Mouse (Mus musculus): ENCODE measurements around the gene Mettl21a. TPM values are rescaled to one million over a fixed set of nuclear protein-coding genes. Genes with fewer than 3 reads are reported as not detected.

Gene Mettl21a
- polyA plus RNA-seq, 1 experiment from 2014 or later: 9.2 TPM

DNA sequence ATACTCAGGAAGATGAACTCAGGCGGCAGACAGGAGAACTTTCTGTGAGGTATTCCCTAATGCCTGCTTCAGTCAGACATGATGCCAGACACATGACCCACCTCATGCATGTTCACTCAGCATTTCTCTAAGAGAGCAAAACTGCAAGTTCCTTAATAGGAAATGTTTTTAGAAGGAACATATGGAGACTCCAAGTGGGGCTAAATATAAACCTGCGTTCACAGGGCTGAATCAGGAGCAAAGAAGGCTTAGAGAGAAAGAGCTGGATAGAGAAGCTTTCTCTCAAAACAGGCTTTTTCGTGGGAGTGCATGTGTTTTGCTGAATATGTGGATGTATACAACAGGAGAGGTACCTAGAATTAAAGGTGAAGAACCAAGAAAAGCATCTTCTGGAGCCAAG, 16.2 kb upstream of the Mettl21a start:
- H3K9me3 ChIP-seq (replicated peaks): no peaks in the 10 kb centered on the region
- peaks cover 15% of the 10 kb centered on the region for H3K4me1 ChIP-seq
- no peak overlapping the region for H3K9ac ChIP-seq
- H3K4me2 ChIP-seq: no peak overlapping the region
- no peaks in the 10 kb centered on the region; the same call in 1 of the 2 replicates for H3K27me3 ChIP-seq (replicated peaks)
- no peak for ATAC-seq
- H3K36me3 ChIP-seq: no peaks in the 10 kb centered on the region
- H3K4me3 ChIP-seq: no peak overlapping the region
- 63% methylated on average over 3 of the region's 3 CpGs for WGBS (ENCODE audit: insufficient replicate concordance)
- no peak overlapping the region for H3K27ac ChIP-seq

DNA sequence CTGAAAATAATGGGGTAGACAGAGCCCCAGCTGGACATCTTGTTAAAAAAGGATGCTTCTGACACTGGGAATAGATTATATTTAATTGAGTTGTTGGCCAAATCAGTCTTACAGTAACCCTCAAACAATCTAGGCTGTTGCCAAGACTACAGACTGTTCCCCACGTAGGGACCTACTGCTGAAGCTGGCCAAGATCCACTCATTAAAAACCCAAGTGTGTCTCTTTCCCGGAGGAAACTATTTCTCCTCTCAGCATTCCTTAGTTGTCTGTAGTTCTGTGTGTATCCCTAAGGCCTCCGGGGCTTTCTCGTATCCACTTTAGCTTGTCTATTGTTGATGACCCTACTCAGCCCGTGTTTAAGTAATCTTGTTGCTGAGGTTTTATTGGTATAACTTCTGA, 14.5 kb upstream of the Mettl21a start:
- Histone ChIP-seq H3K9me3 (replicated peaks) (no peaks in the 10 kb centered on the region), H3K27me3 (replicated peaks) (no peaks in the 10 kb centered on the region; the same call in 1 of the 2 replicates), H3K36me3 (no peaks in the 10 kb centered on the region), H3K9ac (no peak overlapping the region), H3K4me3 (no peak overlapping the region), H3K27ac (no peak overlapping the region), H3K4me1 (peaks cover 12% of the 10 kb centered on the region), H3K4me2 (no peak overlapping the region)
- 70% methylated on average over 5 of the region's 5 CpGs for WGBS (ENCODE audit: insufficient replicate concordance)
- no peak for ATAC-seq

DNA sequence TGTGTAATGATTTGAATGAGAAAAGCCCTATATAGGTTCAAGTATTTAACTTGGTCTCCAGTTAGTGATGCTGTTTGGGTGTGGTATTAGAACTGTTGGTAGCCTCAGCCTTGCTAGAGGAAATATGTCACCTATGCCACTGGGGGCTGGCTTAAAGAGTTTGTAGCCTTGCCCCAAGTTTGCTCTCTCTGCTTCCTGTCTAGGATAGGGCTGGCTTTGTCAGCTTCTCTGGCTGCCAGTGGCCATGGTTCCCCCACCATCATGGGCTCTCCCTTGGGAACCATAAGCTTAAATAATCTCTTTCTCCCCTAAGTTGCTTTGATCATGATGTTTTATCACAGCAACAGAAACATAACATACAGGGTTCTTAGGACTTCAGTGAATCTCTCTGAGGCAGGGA, 8.2 kb upstream of the Mettl21a start:
- no peaks in the 10 kb centered on the region for H3K27me3 ChIP-seq (replicated peaks)
- no peaks in the 10 kb centered on the region for H3K36me3 ChIP-seq
- H3K9me3 ChIP-seq (replicated peaks): no peaks in the 10 kb centered on the region
- H3K9ac ChIP-seq: no peak overlapping the region
- no peak overlapping the region for H3K4me2 ChIP-seq
- ATAC-seq: no peak
- H3K4me3 ChIP-seq: no peak overlapping the region
- H3K4me1 ChIP-seq: no peaks in the 10 kb centered on the region
- no peak overlapping the region for H3K27ac ChIP-seq

- H3K4me3 ChIP-seq: no peak overlapping the region
- H3K36me3 ChIP-seq: no peaks in the 10 kb centered on the region
- H3K27me3 ChIP-seq (replicated peaks): no peaks in the 10 kb centered on the region
- no peak overlapping the region for H3K27ac ChIP-seq
- H3K4me1 ChIP-seq: peaks cover 1% of the 10 kb centered on the region; the same call in 1 of the 2 replicates
- H3K9ac ChIP-seq: no peak overlapping the region
- 66% methylated on average over 12 of the region's 12 CpGs for WGBS (ENCODE audit: insufficient replicate concordance)
- H3K4me2 ChIP-seq: no peak overlapping the region
- H3K9me3 ChIP-seq (replicated peaks): no peaks in the 10 kb centered on the region
- no peak for ATAC-seq
Measured at GRCm38 (mm10) chr1:64623558-64624435, 6.8 kb upstream of the Mettl21a start.

DNA sequence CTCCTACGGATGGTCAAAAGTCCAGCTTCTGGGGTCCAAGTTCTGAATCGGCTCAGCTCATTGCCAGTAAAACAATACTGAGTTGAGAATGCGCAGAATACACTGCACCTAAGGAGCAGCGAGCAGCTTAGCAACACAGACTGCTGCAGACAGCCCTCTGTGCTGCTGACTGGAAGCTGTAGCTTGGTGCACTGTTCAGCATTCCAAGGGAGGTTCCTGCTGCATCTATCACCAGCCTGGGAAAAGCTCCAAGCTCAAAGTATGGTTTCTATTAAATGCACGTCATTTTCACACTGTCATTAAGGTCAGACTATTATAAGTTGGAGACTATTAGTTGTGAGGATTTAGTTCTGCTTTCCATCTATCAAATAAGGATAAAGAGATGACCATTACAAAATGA, 4.1 kb upstream of the Mettl21a start:
- 80% methylated on average over 5 of the region's 5 CpGs for WGBS (ENCODE audit: insufficient replicate concordance)
- Histone ChIP-seq H3K4me3 (no peak overlapping the region), H3K4me1 (peaks cover 18% of the 10 kb centered on the region), H3K36me3 (no peaks in the 10 kb centered on the region), H3K9me3 (replicated peaks) (no peaks in the 10 kb centered on the region), H3K27ac (no peak overlapping the region), H3K9ac (no peak overlapping the region), H3K27me3 (replicated peaks) (no peaks in the 10 kb centered on the region), H3K4me2 (no peak overlapping the region)
- no peak for ATAC-seq

DNA sequence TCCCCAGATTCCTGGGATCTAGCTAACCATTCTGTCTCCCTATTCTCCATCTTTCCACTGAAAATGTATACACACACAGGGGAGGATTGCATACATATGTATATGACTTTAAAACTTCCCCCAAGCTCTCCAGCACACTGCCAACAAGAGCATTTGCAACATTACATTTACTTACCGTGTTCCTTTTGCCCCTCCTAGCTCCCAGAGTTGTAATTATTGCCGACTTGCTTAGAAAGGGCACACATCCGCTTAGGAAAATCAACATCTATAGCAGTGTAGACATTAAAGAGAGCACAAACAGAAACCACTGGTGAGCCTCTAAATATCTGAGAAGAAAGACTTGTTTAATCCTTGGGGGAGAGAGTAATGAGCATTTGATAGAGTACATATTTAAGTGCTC, 1.2 kb upstream of the Mettl21a start:
- WGBS (ENCODE audit: insufficient replicate concordance): 61% methylated on average over 3 of the region's 3 CpGs
- ATAC-seq: no peak
- Histone ChIP-seq H3K36me3 (peaks cover 8% of the 10 kb centered on the region; the same call in 1 of the 2 replicates), H3K9ac (peak overlapping the region; percentile 88; the same call in 1 of the 2 replicates), H3K9me3 (replicated peaks) (no peaks in the 10 kb centered on the region), H3K27me3 (replicated peaks) (no peaks in the 10 kb centered on the region), H3K4me1 (peaks cover 30% of the 10 kb centered on the region), H3K4me3 (peak overlapping the region; percentile 81), H3K4me2 (peak overlapping the region; percentile 90), H3K27ac (no peak overlapping the region)

- under 1% methylated on average over 15 of the region's 15 CpGs for WGBS (ENCODE audit: insufficient replicate concordance)
- Histone ChIP-seq H3K27me3 (replicated peaks) (no peaks in the 10 kb centered on the region), H3K4me1 (peaks cover 30% of the 10 kb centered on the region), H3K9me3 (replicated peaks) (no peaks in the 10 kb centered on the region), H3K36me3 (peaks cover 10% of the 10 kb centered on the region; the same call in 1 of the 2 replicates), H3K4me3 (peak overlapping the region; percentile 81), H3K27ac (peak overlapping the region; percentile 95), H3K4me2 (peak overlapping the region; percentile 90), H3K9ac (peak overlapping the region; percentile 88)
- ATAC-seq: peak; percentile 75
Measured at GRCm38 (mm10) chr1:64617715-64617984, 608 bp upstream of the Mettl21a start.

DNA sequence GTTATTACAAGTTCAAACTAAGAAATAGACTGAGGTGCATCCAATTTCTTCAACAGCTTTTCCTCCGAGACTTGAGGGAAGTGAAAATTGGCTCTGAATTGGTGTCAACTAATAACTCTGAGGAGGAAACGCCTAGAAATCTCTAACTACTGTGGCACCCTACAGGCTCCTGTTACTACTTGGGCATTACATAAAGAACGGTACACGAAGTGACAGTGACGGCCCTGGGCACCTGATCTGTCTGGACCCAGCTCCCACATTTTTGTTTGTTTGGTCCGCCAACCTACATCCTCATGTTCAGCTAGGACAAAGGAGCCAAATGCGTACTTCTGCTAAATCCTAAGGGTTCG, 536 bp downstream of the Mettl21a start:
- Histone ChIP-seq H3K4me1 (peaks cover 30% of the 10 kb centered on the region), H3K27ac (peak overlapping the region; percentile 95), H3K9ac (peak overlapping the region; percentile 88), H3K4me2 (peak overlapping the region; percentile 90), H3K9me3 (replicated peaks) (no peaks in the 10 kb centered on the region), H3K27me3 (replicated peaks) (no peaks in the 10 kb centered on the region), H3K4me3 (peak overlapping the region; percentile 81), H3K36me3 (peaks cover 15% of the 10 kb centered on the region; the same call in 1 of the 2 replicates)
- ATAC-seq: peak; percentile 25; the same call in 1 of the 2 replicates
- WGBS (ENCODE audit: insufficient replicate concordance): 11% methylated on average over 8 of the region's 8 CpGs

DNA sequence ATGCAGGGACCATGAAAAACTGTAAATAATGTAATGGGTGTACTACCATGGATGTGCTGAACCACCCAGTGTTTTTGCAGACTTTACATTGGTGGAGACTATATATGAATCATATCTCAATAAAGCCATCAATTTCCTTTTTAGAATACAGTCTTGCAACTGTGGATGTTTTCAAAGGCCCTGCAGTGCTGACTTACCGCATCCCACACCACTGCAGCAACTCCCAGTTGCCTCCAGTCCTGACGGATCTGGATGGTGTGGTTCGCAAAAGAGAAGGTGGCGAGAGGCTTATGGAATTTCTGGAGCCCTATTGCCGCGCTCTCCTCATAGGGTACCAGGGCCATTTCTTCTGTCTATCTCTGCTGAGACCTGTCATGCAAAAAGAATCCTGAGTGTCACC, 966 bp downstream of the Mettl21a start:
- Histone ChIP-seq H3K4me3 (peak overlapping the region; percentile 81), H3K27me3 (replicated peaks) (no peaks in the 10 kb centered on the region), H3K36me3 (peaks cover 19% of the 10 kb centered on the region; the same call in 1 of the 2 replicates), H3K9me3 (replicated peaks) (no peaks in the 10 kb centered on the region), H3K9ac (peak overlapping the region; percentile 88), H3K4me1 (peaks cover 30% of the 10 kb centered on the region), H3K27ac (peak overlapping the region; percentile 95; the same call in 1 of the 2 replicates), H3K4me2 (peak overlapping the region; percentile 90)
- no peak for ATAC-seq
- 77% methylated on average over 6 of the region's 6 CpGs for WGBS (ENCODE audit: insufficient replicate concordance)

- Histone ChIP-seq H3K9me3 (replicated peaks) (no peaks in the 10 kb centered on the region), H3K4me1 (peaks cover 32% of the 10 kb centered on the region), H3K27ac (peak overlapping the region; percentile 12; the same call in 1 of the 2 replicates), H3K27me3 (replicated peaks) (no peaks in the 10 kb centered on the region), H3K36me3 (peaks cover 19% of the 10 kb centered on the region; the same call in 1 of the 2 replicates), H3K4me2 (no peak overlapping the region), H3K4me3 (no peak overlapping the region), H3K9ac (no peak overlapping the region)
- 81% methylated on average over 11 of the region's 11 CpGs for WGBS (ENCODE audit: insufficient replicate concordance)
- ATAC-seq: no peak
Measured at GRCm38 (mm10) chr1:64615531-64615991, 1.5 kb downstream of the Mettl21a start.

DNA sequence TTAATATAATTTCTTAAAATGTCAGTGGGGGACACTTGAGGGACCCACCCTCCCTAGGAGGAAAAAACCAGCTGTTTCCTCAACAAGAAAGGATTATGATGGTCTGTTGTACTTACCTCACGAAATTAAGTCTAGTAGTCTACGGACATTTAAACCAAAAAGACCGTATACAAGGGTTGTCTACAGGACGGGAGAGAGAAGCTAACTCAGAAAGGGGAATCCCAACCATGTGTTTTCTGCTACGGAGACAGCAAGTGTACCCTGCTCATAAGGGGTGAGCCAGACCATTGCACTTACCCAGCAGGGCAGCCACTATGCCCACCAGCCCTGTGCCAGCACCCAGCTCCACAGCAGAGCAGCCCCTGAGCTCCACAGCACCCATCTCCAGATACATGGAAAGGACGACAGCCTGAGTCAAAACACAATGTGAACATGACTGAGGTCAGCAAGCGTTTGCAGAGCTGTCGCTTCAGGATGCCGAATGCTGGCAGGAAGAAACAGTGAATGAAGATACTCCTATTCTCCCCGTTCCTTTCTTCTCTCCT, 2.2 kb downstream of the Mettl21a start:
- H3K4me3 ChIP-seq: no peak overlapping the region
- no peaks in the 10 kb centered on the region for H3K9me3 ChIP-seq (replicated peaks)
- peaks cover 39% of the 10 kb centered on the region for H3K4me1 ChIP-seq
- peak overlapping the region; percentile 20; the same call in 1 of the 2 replicates for H3K27ac ChIP-seq
- no peak overlapping the region for H3K4me2 ChIP-seq
- peaks cover 19% of the 10 kb centered on the region; the same call in 1 of the 2 replicates for H3K36me3 ChIP-seq
- H3K27me3 ChIP-seq (replicated peaks): no peaks in the 10 kb centered on the region
- WGBS (ENCODE audit: insufficient replicate concordance): 83% methylated on average over 10 of the region's 10 CpGs
- no peak overlapping the region for H3K9ac ChIP-seq
- ATAC-seq: no peak

DNA sequence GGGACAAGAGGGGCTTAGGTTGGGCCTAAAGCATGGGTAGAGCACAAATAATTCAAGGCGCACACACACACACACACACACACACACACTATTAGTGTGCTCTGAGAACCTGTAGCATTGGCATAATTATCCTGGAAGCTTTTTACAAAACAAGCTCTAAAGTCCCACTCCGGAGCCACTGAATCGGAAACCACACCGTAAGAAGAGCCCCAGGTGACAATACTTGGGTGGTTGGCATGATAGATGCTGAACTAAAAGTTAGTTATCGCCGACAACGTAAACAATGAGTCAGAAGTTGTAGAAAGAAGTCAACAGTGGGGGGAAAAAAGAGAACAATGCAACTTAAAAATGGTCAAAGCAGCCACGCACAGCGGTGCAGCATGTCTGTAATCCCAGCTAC, 2.7 kb downstream of the Mettl21a start:
- H3K27me3 ChIP-seq (replicated peaks): no peaks in the 10 kb centered on the region
- no peak for ATAC-seq
- peaks cover 19% of the 10 kb centered on the region; the same call in 1 of the 2 replicates for H3K36me3 ChIP-seq
- H3K4me2 ChIP-seq: no peak overlapping the region
- H3K9ac ChIP-seq: no peak overlapping the region
- no peaks in the 10 kb centered on the region for H3K9me3 ChIP-seq (replicated peaks)
- no peak overlapping the region for H3K27ac ChIP-seq
- WGBS (ENCODE audit: insufficient replicate concordance): 88% methylated on average over 9 of the region's 9 CpGs
- peaks cover 45% of the 10 kb centered on the region for H3K4me1 ChIP-seq
- no peak overlapping the region for H3K4me3 ChIP-seq

All from liver, embryonic 12.5 days (tissue).